Comparison of ENCODE assay signal across 10 mouse cellular contexts in genomic region chr10:118155932-118156331, GRCm38 (mm10). TPM values are rescaled to one million over a fixed set of nuclear protein-coding genes. Genes with fewer than 3 reads are reported as not detected.
DNase-seq lines count a peak whose midpoint lies in the region.
"Had no signal": no experiment of that assay in that cellular context is flagged by ENCODE, and none has a peak within 500 bp of the region (broad histone marks: within the 10 kb centered on the region; RNA-seq: fewer than 3 reads in every experiment).

No protein-coding gene starts in this region.

- DNase-seq in cerebellum, postnatal 14 days = peak; percentile 41 to 44
- DNase-seq in cerebellum, postnatal 4 days (ENCODE audit: low spot score in 2 of 2) = no peak
- DNase-seq in kidney, postnatal 14 days = peak; percentile 30
- DNase-seq in kidney, postnatal 4 days = no peak
- DNase-seq in 3T3-L1 (ENCODE audit: low read depth, low spot score) = peak; percentile 62
- peak; percentile 22 for DNase-seq in c-Kit-positive CD71-positive TER-119-negative erythroid progenitor cells, embryonic 14.5 days (ENCODE audit: low read depth)
- DNase-seq in right cerebral cortex, postnatal 14 days = no peak
- no peak for DNase-seq in adrenal gland, postnatal 4 days (ENCODE audit: low spot score in 2 of 2)
- DNase-seq: adrenal gland, adult 2 months; gastrocnemius, postnatal 25 days had no signal

RNA-seq across cellular contexts. Expression of gene Mdm1, which starts 14.3 kb away (rescaled TPM):
- total RNA-seq in adrenal gland, postnatal 4 days (2021) = 10 to 100 TPM; 23.4 to 25.9 TPM

RNA-seq across cellular contexts. Expression of gene Il22, which starts 48.8 kb away (rescaled TPM):
- total RNA-seq in adrenal gland, postnatal 4 days (2021) = not detected
- total RNA-seq: adrenal gland, adult 2 months; gastrocnemius, postnatal 25 days had no signal

Comparison
In these comparisons a context has a peak if more than half of its experiments do, and no peak if none do; other contexts are left out.
1. DNase-seq: peak in cerebellum, postnatal 14 days (2 of 2), kidney, postnatal 14 days (single experiment), 3T3-L1 (single experiment) and c-Kit-positive CD71-positive TER-119-negative erythroid progenitor cells, embryonic 14.5 days (single experiment); none in cerebellum, postnatal 4 days (0 of 2), kidney, postnatal 4 days (0 of 2), right cerebral cortex, postnatal 14 days (single experiment) and adrenal gland, postnatal 4 days (0 of 2).